Mouse (Mus musculus) liver, embryonic 14.5 days (tissue): ENCODE data around the gene Cnn3.

Experiments
- CTCF ChIP-seq: IDR thresholded peaks from 2 replicates; pipeline ENCODE4 v1.5.1; 2016; ENCODE audit warnings: antibody characterized with exemption, low read depth, control low read depth
- EP300 ChIP-seq: IDR thresholded peaks from 2 replicates; pipeline ENCODE4 v1.6.1; 2016; ENCODE audit warnings: antibody characterized with exemption, low read depth

DNA sequence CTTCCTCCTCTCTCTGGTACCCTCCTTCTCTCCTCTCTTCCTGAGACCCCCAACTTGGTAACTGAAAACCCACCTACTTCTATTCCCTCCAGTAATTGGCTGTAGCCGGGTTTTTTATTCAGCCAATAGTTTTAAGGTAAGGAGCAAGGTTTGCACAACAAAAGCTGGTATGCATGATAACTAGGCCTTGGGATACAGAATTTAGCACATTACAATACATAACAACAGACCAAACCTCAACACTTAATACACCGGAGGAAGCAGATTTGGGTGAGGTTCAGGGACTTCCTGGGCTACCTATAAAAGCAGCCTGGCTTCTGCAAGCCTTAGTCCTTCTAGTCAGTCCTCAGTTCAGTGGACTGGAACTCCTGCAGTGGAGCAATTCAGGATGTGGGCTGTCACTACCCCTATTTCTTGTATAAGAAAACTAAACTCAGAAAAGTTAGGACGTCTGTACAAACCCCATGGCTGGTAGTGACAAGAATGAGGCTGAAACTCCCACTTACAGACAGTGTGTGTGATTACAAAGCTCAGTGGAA, 38.8 kb upstream of the Cnn3 start:
- TF ChIP-seq EP300 (no peak), CTCF (no peak)
